Mouse (Mus musculus): Measurements from ENCODE around the gene Zfp933.
A peak's percentile ranks its signal among the peaks of the same experiment; 100 is the strongest.
"Not testable (repeated sequence)": the region's sequence is repeated elsewhere in the genome, so short reads cannot be mapped to it uniquely, and the experiment has no call there.

Gene Zfp933

GRCm38 (mm10) chr4:147847614-147848583, at the start of gene Zfp933:
Zfp933 (minus strand) TSS chr4:147848366.
- DNase-seq = peak; percentile 94

- no peak for DNase-seq
Observed at GRCm38 (mm10) chr4:147897348-147897747, 49.2 kb upstream of the Zfp933 start.

GRCm38 (mm10) chr4:147896411-147896810, 48.2 kb upstream of the Zfp933 start:
- no peak for DNase-seq

DNA sequence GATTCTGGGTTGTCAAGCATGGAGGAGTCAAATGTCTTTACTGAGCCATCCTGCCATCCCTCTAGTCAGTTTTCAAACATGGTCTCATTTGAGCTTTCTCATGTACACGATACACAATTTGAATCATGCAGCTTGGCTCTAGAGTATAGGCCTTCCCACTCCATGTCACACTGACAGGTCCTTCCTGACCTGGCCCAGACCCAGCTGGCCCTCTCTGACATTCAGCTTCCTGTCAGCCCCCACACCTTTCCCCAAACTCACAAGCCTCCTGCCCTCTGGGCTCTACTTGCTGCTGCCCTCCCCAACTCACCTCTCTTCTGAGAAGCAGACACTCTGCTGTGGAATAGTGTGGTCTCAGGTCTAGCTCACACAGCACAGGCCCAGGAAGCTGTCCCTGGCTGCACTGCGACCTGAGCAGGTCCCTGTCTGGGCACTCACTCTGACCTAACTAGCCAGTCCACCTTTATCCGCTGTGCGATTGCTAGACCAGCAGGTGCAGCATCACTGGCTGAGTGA, 47.7 kb upstream of the Zfp933 start:
- no peak for DNase-seq

GRCm38 (mm10) chr4:147890341-147890740, 42.2 kb upstream of the Zfp933 start:
- no peak for DNase-seq

- no peak for DNase-seq
Observed at GRCm38 (mm10) chr4:147888237-147888636, 40.1 kb upstream of the Zfp933 start.

GRCm38 (mm10) chr4:147887277-147887676, 39.1 kb upstream of the Zfp933 start:
- DNase-seq = no peak

DNA sequence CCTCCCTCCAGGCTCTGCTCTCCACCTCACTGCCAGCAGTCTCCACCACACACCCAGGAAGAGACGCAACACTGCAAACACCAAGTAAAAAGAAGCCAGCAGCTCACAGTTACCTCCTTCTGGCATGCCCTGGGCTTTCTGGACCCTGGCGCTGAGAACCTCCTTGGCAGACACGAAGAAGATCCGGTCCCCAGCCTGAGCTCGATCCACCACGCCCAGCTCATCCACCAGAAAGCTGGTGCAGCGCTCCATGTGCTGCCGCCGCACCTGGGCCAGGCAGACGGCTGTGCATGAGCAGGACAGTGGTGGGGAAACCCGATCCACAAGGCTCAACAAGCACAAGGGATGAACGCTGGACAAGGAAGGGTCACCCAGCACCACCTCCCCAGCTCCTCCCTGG, 38.0 kb upstream of the Zfp933 start:
- no peak for DNase-seq

DNA sequence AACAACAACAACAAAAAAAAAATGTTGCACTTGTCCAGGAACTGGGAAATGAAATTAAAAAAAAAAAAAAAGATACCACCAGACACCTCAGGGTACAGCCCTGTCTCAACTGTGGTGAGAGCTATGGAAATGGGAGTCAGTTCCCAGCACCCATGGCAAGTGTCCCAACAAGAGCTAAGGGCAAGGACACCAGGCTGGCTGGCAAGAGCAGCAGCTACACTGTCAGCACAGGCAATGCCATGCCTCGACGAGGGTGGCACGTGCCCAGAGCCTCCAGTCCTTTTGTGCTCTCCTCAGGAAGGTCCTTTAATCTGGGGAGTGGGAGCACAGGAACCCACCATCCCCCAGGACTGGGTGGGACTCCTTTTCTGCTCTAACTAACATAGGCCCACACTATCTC, 36.0 kb upstream of the Zfp933 start:
- no peak for DNase-seq

DNA sequence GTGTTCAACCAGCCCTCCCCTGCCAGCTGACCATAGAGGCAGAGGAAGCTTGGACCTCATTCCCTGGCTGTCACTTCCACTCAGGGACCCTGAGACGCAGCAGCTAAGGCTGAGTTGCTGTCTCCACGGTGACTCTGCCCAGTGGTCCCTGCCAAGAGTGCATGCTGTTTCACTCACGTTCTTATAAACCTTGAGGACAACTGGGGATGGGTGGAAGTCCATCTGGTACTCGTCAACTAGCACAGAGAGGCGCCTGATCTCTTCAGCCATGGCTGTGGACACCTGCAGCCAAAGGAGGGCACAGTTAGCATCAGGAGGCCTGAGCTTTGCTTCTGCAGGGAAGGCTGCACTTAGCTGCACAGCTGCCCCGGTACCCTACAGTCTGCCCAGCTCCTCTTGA, 34.9 kb upstream of the Zfp933 start:
- no peak for DNase-seq

DNA sequence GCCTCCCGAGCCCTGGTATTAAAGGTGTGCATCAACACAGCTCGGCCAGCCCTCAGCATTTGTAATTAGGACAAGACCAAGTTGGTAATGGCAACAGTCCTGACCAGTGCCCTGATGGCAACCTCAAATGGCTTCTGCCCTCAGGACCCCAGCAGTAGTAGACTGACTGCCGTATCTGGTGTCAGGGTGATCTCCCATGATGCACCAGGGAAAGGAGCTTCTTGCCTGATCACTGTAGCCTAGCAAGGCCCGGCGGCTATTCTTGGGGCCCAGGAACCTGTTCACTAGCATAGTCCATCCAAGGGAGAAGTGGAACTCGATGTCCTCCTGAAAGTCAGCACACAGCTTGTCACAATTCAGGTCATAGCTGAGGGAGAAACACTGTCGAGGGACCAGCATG, 33.6 kb upstream of the Zfp933 start:
- no peak for DNase-seq

- DNase-seq = no peak
Observed at GRCm38 (mm10) chr4:147879865-147880264, 31.7 kb upstream of the Zfp933 start.

DNA sequence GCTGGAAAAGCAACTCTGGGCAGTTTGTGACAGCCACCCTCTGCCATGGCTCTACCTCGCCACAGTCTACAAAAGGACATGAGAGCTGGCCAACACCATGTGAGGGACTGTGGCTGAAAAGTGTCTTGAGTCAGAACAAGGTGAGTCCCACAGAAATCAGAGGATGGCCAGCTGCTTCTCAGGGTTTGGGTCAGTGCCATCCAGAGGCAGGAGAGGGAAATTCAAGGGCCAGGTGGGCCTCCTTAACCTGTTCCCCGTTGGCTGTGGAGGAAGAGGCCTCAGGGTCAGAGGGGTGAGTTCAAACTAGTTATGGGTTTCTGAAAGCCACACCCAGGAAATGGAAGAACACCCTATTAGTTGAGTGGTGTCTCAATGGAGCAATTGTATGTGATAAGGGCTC, 31.3 kb upstream of the Zfp933 start:
- DNase-seq = no peak

DNA sequence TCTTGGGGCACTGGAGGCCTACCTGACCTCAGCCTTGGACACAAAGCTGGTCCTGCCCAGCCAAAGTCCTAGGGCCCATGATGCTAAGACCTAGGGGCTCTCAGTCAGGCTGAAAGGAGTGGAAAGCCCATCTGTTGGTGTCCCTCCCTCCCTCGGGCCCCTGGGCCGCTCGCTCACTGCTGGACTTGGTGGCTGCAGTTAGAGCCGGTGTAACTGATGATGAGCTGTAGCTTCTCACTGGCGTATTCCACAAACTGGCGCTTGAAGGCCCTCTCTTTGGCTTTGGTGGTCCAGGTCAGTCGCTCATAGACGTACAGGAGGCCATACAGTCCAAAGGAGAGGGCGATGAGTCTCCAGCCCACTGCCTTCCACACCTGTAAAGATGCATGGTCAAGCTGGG, 30.4 kb upstream of the Zfp933 start:
- no peak for DNase-seq

GRCm38 (mm10) chr4:147875852-147876575, 27.8 kb upstream of the Zfp933 start:
- no peak for DNase-seq

GRCm38 (mm10) chr4:147869238-147869637, 21.1 kb upstream of the Zfp933 start:
- no peak for DNase-seq

DNA sequence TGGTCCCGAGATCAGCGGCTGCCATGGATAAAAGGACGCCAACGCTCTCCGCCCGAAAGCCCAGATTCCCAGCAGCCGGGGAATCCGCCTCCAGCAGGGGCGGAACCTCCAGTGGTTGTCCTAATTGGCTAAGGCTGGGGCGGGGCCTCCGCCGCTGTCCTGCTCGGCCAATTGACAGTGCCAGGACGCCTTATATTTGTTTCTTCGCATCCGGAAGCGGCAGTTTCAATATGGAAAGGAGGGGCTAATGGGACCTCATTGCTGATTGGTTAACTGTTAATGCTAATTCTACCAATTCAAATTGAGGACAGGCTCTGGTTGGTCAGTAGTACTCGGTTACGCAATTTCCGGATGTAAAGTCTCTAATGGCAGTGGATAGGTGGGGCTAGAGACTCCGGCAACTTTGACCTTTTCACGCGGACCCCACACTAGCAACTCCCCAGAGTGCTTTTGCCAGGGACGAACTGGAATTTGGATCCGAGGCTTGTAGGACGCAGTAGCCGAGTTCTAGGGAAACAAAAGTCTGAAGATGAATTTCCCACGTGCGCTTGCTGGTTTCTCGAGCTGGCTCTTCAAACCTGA, 20.4 kb upstream of the Zfp933 start, which contains the start of the genes Miip and Fv1:
TSS of gene Miip (minus strand) at position 367 of the 582 bp plus-strand sequence.
TSS of gene Fv1 (plus strand) at position 530 of the 582 bp plus-strand sequence.
- DNase-seq = peak; percentile 99

- no peak for DNase-seq
Observed at GRCm38 (mm10) chr4:147867563-147868449, 19.6 kb upstream of the Zfp933 start.

GRCm38 (mm10) chr4:147866793-147867192, 18.6 kb upstream of the Zfp933 start:
- DNase-seq = not testable (repeated sequence)

DNA sequence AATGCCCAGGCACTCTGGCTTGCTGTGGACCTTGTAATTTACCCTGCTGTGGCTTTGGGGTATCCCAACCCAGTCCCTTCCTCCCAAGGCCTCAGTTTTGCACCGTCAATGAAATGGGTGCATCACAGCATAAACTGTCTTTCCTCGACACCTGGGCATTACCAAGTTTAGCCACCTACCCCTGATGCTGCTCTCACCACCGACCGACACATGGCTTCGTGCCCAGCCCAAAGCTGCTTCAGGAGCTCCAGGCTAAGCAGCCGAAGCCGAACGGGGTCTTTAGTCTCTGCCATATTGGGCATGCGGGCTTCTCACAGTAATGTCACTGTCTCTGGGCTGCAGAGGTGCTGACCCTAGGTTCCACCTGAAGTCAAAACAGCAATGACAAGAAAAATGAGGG, 17.9 kb upstream of the Zfp933 start:
- DNase-seq = no peak

- DNase-seq = no peak
Observed at GRCm38 (mm10) chr4:147865651-147866050, 17.5 kb upstream of the Zfp933 start.

DNA sequence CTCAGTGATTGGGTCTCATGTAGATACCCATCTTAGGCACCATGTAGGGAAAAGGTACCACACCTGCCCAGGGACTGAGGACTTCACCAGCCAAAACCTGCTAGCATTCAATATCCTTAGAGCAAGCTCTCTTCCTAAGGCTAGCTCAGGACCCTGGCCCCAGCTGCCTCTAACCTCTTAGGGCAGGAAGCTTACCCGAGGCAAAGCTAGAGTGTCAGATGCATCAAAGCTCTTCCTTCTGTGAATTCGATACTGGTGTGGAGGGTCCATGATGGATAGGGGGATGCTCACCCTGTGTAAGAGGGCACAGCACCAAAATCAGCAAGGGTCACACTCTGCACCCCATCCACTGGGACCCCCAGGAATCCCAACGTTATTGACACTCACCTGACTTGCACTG, 13.9 kb upstream of the Zfp933 start:
- no peak for DNase-seq
